Mouse (Mus musculus) kidney, embryonic 16.5 days (tissue): ENCODE results near the gene Sppl3. TPM values are rescaled to one million over a fixed set of nuclear protein-coding genes. Genes with fewer than 3 reads are reported as not detected.
A peak's percentile ranks its signal among the peaks of the same experiment; 100 is the strongest.

Experiments used
- ATAC-seq: fragments of 200-750 bp; cut with Nextera tagmentation; 2 replicates; pipeline ENCODE4 v1.8.0; 2017; ENCODE audit warnings: moderate TSS enrichment; ENCODE audit not compliant: low FRiP score, low TSS enrichment
- H3K27ac ChIP-seq: fragments of 300-500 bp; sonication (generic); 2 replicates; pipeline ENCODE4 v1.5.1; 2014; ENCODE audit warnings: low read length
- H3K27me3 ChIP-seq: fragments of 300-500 bp; sonication (generic); 2 replicates; pipeline ENCODE4 v1.6.1; 2014; ENCODE audit warnings: low read length, control low read depth, mixed read lengths; ENCODE audit not compliant: insufficient read depth
- H3K36me3 ChIP-seq: fragments of 300-500 bp; sonication (generic); 2 replicates; pipeline ENCODE4 v1.6.1; 2014; ENCODE audit warnings: low read length, control low read depth, mixed read lengths; ENCODE audit not compliant: insufficient read depth
- H3K4me1 ChIP-seq: fragments of 300-500 bp; sonication (generic); 2 replicates; pipeline ENCODE4 v1.6.1; 2014; ENCODE audit warnings: low read length, control low read depth, mixed read lengths; ENCODE audit not compliant: insufficient read depth
- H3K4me2 ChIP-seq: fragments of 300-500 bp; sonication (generic); replicated peaks from 2 replicates; pipeline ENCODE4 v1.6.1; 2014; ENCODE audit warnings: low read depth, low read length
- H3K4me3 ChIP-seq: fragments of 300-500 bp; sonication (generic); 2 replicates; pipeline ENCODE4 v1.5.1; 2014; ENCODE audit warnings: mild to moderate bottlenecking, low read length
- H3K9ac ChIP-seq: fragments of 300-500 bp; sonication (generic); replicated peaks from 2 replicates; pipeline ENCODE4 v1.6.1; 2014; ENCODE audit warnings: low read length
- H3K9me3 ChIP-seq: fragments of 300-500 bp; sonication (generic); 2 replicates; pipeline ENCODE4 v1.6.1; 2016; ENCODE audit warnings: low read length, control low read depth
- WGBS: fragments of 180-500 bp; shearing (Covaris S2); extraction: QIAGEN DNeasy Blood & Tissue Kit; methylation state at CpG from one replicate; pipeline ENCODE4 v1.1.7; 2014; 5-methylcytosine and 5-hydroxymethylcytosine counted together
- polyA plus RNA-seq: library from polyadenylated mRNA; unstranded; fragments of >200 nt; fragmentation: Nextera tagmentation; extraction: Ambion mirVana; gene quantifications from 2 replicates; pipeline ENCODE4 v1.2.1, GENCODE M21; 2015

Sppl3 gene
- polyA plus RNA-seq, 1 experiment from 2014 or later, result 12.3 TPM

DNA sequence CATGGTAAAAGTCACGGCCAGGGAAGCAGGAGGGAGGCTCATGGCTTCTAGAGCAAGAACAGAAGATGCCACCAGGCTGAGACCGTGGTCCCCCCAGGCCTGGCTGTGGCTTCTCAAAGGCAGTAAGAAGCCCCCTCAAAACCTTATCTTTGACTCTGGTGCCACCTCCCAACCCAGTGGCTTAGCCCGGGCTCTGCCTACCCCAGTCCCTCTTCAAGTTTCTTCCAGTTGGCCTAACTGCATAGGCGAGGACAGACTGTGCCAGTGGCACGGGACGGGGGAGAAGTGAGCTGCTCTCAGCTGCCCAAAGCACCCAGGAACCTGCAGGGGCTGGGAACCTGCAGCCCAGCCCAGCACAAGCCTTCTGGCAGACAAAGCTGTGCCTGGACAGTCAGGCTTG lies 113.8 kb downstream of the Sppl3 start:
- Histone ChIP-seq H3K9ac (no peak overlapping the region), H3K4me1 (peaks cover 17% of the 10 kb centered on the region), H3K36me3 (peaks cover 47% of the 10 kb centered on the region), H3K4me3 (no peak overlapping the region), H3K4me2 (no peak overlapping the region), H3K27me3 (no peaks in the 10 kb centered on the region), H3K9me3 (no peaks in the 10 kb centered on the region), H3K27ac (no peak overlapping the region)
- WGBS, result 95% methylated on average over 6 of the region's 6 CpGs
- no peak for ATAC-seq

GRCm38 (mm10) chr5:115125211-115125871 lies 114.4 kb downstream of the Sppl3 start:
- Histone ChIP-seq H3K4me2 (0 out of 2 replicates have a peak overlapping the region, but pooled peaks have one; percentile 17), H3K36me3 (peaks cover 53% of the 10 kb centered on the region)
- 14% methylated on average over 24 of the region's 24 CpGs for WGBS

DNA sequence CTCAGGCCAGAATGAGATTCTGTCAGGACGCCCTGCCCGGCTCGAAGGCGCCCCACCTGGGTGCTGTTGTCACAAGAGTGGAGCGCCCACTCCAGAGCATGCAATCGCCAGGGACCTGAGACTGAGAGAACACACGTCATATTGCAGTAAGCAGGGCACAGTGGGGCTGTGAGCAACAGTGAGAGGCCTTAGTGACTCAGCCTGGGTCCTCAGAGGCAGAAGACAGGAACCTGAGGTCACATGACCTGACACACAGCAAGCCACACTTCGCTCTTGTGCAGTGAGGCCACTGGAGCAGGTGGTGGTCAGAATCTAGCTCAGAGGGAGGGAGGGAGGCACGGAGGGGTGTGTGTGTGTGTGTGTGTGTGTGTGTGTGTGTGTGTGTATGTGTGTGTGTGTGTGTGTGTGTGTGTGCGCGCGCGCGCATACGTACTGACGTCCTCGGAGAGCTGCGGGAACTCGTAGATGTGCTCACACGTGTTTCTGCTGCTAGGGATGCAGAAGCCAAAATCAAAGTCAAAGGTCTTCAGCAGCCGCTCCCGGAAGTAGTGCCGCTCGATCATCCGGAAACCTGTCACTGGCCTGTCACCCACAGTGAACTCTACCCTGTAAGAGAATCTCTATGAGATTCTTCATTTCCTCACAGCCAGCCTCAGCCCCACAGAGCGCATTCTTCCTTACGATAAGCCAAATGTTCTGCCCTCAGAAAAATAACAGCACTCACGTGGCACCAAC lies 115.8 kb downstream of the Sppl3 start:
- no peak overlapping the region for H3K27ac ChIP-seq
- H3K4me2 ChIP-seq, result no peak overlapping the region
- 75% methylated on average over 28 of the region's 28 CpGs for WGBS
- H3K27me3 ChIP-seq, result no peaks in the 10 kb centered on the region
- ATAC-seq, result no peak
- H3K4me3 ChIP-seq, result no peak overlapping the region
- H3K4me1 ChIP-seq, result peaks cover 17% of the 10 kb centered on the region
- H3K9ac ChIP-seq, result no peak overlapping the region
- peaks cover 53% of the 10 kb centered on the region for H3K36me3 ChIP-seq
- no peaks in the 10 kb centered on the region for H3K9me3 ChIP-seq

More at GRCm38 (mm10) chr5:115125211-115125871, 114.4 kb downstream of the Sppl3 start:
- 0 out of 2 replicates have a peak overlapping the region, but pooled peaks have one; percentile 1 for H3K9ac ChIP-seq
- no peak overlapping the region for H3K4me3 ChIP-seq
- H3K27me3 ChIP-seq, result no peaks in the 10 kb centered on the region
- 0 out of 2 replicates have a peak overlapping the region, but pooled peaks have one; percentile 14 for H3K27ac ChIP-seq
- no peaks in the 10 kb centered on the region for H3K9me3 ChIP-seq
- ATAC-seq, result peak; percentile 57; the same call in 1 of the 2 replicates
- H3K4me1 ChIP-seq, result peaks cover 17% of the 10 kb centered on the region

DNA sequence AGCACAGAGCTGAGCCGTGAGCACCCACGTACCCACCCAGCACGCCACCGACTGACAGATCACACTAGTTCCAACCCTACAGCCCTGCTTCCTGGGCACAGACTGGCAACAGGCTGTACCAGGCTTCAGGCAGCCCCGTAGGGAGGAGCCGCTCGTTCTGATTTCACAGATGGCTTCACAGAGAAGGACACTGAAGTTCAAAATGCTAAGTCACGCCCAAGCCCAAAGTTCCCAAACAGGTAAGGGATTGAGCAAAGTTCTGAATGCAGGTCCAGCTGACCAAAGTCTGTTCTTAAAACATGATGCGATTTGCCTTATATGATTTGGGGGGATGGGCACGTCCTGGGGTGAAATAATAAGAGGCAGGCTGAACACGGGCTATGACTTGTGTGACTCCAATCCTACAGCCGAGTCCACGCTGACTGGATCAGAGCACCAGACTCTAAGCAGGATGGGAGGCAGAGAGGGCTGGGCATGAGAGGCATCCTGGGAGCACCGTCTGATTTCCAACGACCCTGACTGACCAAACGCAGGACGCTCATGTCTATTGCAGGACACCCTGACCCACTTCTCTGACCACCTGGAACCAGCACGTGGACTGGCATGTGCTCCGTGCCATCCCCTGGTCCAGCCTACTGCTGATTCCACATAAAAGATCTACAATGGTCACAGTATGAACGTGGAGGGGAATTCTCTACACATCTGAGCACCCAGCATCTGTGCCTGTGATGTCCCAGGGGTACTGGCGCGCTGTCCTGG lies 116.7 kb downstream of the Sppl3 start:
- WGBS, result 78% methylated on average over 22 of the region's 22 CpGs
- no peak for ATAC-seq

GRCm38 (mm10) chr5:115129328-115129727 lies 118.4 kb downstream of the Sppl3 start:
- 87% methylated on average over 6 of the region's 6 CpGs for WGBS

More for the DNA sequence above, 116.7 kb downstream of the Sppl3 start:
- Histone ChIP-seq H3K9me3 (no peaks in the 10 kb centered on the region), H3K27ac (no peak overlapping the region), H3K27me3 (no peaks in the 10 kb centered on the region), H3K9ac (peak overlapping the region; percentile 41; the same call in 1 of the 2 replicates), H3K36me3 (peaks cover 47% of the 10 kb centered on the region), H3K4me3 (no peak overlapping the region), H3K4me2 (no peak overlapping the region), H3K4me1 (peaks cover 17% of the 10 kb centered on the region)

DNA sequence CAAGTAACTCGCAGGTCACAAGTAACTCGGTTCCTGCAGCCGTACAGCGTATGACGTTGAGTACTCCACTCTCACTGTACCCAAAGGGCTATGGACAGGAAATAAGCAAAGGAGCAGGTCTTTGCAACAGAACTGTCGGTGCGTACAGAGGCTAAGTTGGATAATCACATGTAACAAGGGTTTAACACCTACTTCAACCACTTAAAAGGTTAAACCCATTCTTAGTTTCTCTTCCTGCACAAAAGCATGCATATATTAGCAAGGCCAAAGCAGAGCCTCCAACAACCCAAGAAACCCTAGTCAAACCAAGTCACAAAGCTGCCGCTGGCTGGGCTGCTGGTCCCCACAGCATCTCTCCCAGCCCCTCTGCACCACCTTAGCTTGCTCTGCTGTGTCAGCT lies 121.5 kb downstream of the Sppl3 start:
- Histone ChIP-seq H3K27me3 (no peaks in the 10 kb centered on the region), H3K9me3 (no peaks in the 10 kb centered on the region), H3K36me3 (peaks cover 21% of the 10 kb centered on the region), H3K9ac (no peak overlapping the region), H3K27ac (no peak overlapping the region), H3K4me1 (peaks cover 15% of the 10 kb centered on the region), H3K4me3 (no peak overlapping the region), H3K4me2 (no peak overlapping the region)
- WGBS, result 84% methylated on average over 8 of the region's 8 CpGs
- no peak for ATAC-seq

More at GRCm38 (mm10) chr5:115129328-115129727, 118.4 kb downstream of the Sppl3 start:
- no peaks in the 10 kb centered on the region for H3K9me3 ChIP-seq
- H3K9ac ChIP-seq, result no peak overlapping the region
- no peak for ATAC-seq
- no peak overlapping the region for H3K4me2 ChIP-seq
- H3K27me3 ChIP-seq, result no peaks in the 10 kb centered on the region
- H3K27ac ChIP-seq, result no peak overlapping the region
- H3K4me1 ChIP-seq, result peaks cover 32% of the 10 kb centered on the region
- H3K4me3 ChIP-seq, result no peak overlapping the region
- H3K36me3 ChIP-seq, result peaks cover 38% of the 10 kb centered on the region

- H3K9ac ChIP-seq, result peak overlapping the region; percentile 93
- no peak for ATAC-seq
- 51% methylated on average over 6 of the region's 6 CpGs for WGBS
- peaks cover 11% of the 10 kb centered on the region for H3K36me3 ChIP-seq
- H3K27me3 ChIP-seq, result no peaks in the 10 kb centered on the region
- H3K4me3 ChIP-seq, result peak overlapping the region; percentile 94
- H3K4me1 ChIP-seq, result peaks cover 15% of the 10 kb centered on the region
- H3K4me2 ChIP-seq, result peak overlapping the region; percentile 96
- H3K27ac ChIP-seq, result no peak overlapping the region
- H3K9me3 ChIP-seq, result no peaks in the 10 kb centered on the region
Observed at GRCm38 (mm10) chr5:115133358-115134066, 122.6 kb downstream of the Sppl3 start.

GRCm38 (mm10) chr5:115134234-115135165 lies 123.6 kb downstream of the Sppl3 start, which contains the start of gene Unc119b:
Unc119b (minus strand) TSS chr5:115134975.
- WGBS, result under 1% methylated on average over 64 of the region's 81 CpGs
- Histone ChIP-seq H3K4me2 (peak within 1 kb of the TSS; percentile 96), H3K9ac (peak within 1 kb of the TSS; percentile 93), H3K4me3 (peak within 1 kb of the TSS; percentile 94), H3K27ac (0 out of 2 replicates have a peak within 1 kb of the TSS, but pooled peaks have one; percentile 45), H3K27me3 (no peaks in the 10 kb centered on the region), H3K9me3 (no peaks in the 10 kb centered on the region), H3K4me1 (peaks cover 15% of the 10 kb centered on the region), H3K36me3 (peaks cover 8% of the 10 kb centered on the region)
- ATAC-seq, result peak; percentile 93
